Mouse (Mus musculus) neural tube, embryonic 13.5 days (tissue): ENCODE results near the gene Plxna4. TPM values are rescaled to one million over a fixed set of nuclear protein-coding genes. Genes with fewer than 3 reads are reported as not detected.

Experiments
- ATAC-seq: fragments of 200-750 bp; cut with Nextera tagmentation; 2 replicates; pipeline ENCODE4 v1.8.0; 2017; ENCODE audit warnings: low read depth, mild to moderate bottlenecking, moderate TSS enrichment, moderate library complexity
- H3K27ac ChIP-seq: fragments of 300-500 bp; sonication (generic); replicated peaks from 2 replicates; pipeline ENCODE4 v1.5.1; 2015; ENCODE audit warnings: moderate library complexity, mild to moderate bottlenecking, inconsistent platforms
- H3K27me3 ChIP-seq: fragments of 300-500 bp; sonication (generic); 2 replicates; pipeline ENCODE4 v1.6.1; 2015; ENCODE audit warnings: mild to moderate bottlenecking, inconsistent platforms
- H3K36me3 ChIP-seq: fragments of 300-500 bp; sonication (generic); 2 replicates; pipeline ENCODE4 v1.6.1; 2015; ENCODE audit warnings: mild to moderate bottlenecking, inconsistent platforms
- H3K4me1 ChIP-seq: fragments of 300-500 bp; sonication (generic); replicated peaks from 2 replicates; pipeline ENCODE4 v1.6.1; 2015; ENCODE audit warnings: inconsistent platforms
- H3K4me2 ChIP-seq: fragments of 300-500 bp; sonication (generic); 2 replicates; pipeline ENCODE4 v1.6.1; 2015; ENCODE audit warnings: inconsistent platforms, mild to moderate bottlenecking, moderate library complexity
- H3K4me3 ChIP-seq: fragments of 300-500 bp; sonication (generic); 2 replicates; pipeline ENCODE4 v1.5.1; 2015; ENCODE audit warnings: mild to moderate bottlenecking, inconsistent platforms
- H3K9ac ChIP-seq: fragments of 300-500 bp; sonication (generic); 2 replicates; pipeline ENCODE4 v1.6.1; 2015; ENCODE audit warnings: moderate library complexity, mild to moderate bottlenecking, inconsistent platforms
- H3K9me3 ChIP-seq: fragments of 300-500 bp; sonication (generic); 2 replicates; pipeline ENCODE4 v1.6.1; 2016; ENCODE audit warnings: inconsistent platforms
- WGBS: fragments of 180-500 bp; shearing (Covaris S2); methylation state at CpG from one replicate; pipeline ENCODE4 v1.1.7; 2015; 5-methylcytosine and 5-hydroxymethylcytosine counted together
- polyA plus RNA-seq: library from polyadenylated mRNA; unstranded; fragments of >200 nt; fragmentation: Nextera tagmentation; extraction: Ambion mirVana; gene quantifications from 2 replicates; pipeline ENCODE4 v1.2.1, GENCODE M21; 2015

Gene Plxna4
- polyA plus RNA-seq, 1 experiment from 2014 or later, result 17.1 TPM

- no peak for ATAC-seq
- H3K4me1 ChIP-seq, result 0 out of 2 replicates have a peak, but pooled peaks cover 3% of the 10 kb centered on the region
- WGBS, result 87% methylated on average over 8 of the region's 8 CpGs
Observed at GRCm38 (mm10) chr6:32220765-32221164, 367.2 kb downstream of the Plxna4 start.

DNA sequence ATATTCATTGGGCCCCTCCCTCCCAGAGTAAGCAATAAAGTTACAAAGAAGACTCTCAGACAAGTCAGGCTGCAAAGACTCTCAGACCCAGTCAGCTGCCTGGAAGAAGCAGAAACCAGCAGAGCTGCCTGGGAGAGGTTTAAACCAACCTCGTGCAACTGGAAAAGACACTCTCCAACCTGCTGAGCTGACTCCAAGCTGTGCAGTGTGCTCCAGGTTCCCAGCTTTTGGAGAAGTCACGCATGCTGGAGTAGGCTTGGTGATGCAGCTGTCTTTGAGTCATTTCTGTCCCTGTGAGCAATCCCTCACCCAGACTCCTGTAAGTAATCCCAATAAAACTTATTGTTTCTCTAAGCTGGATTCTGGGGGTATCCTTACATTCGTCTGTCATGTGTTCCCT is 369.4 kb downstream of the Plxna4 start:
- no peak for ATAC-seq
- Histone ChIP-seq H3K4me1 (no peaks in the 10 kb centered on the region), H3K9me3 (no peaks in the 10 kb centered on the region), H3K9ac (no peak overlapping the region), H3K36me3 (peaks cover 61% of the 10 kb centered on the region), H3K27ac (no peak overlapping the region), H3K4me3 (no peak overlapping the region), H3K27me3 (no peaks in the 10 kb centered on the region), H3K4me2 (no peak overlapping the region)
- 78% methylated on average over 3 of the region's 3 CpGs for WGBS

More at GRCm38 (mm10) chr6:32220765-32221164, 367.2 kb downstream of the Plxna4 start:
- H3K27ac ChIP-seq, result no peak overlapping the region
- H3K9me3 ChIP-seq, result peaks cover 2% of the 10 kb centered on the region; the same call in 1 of the 2 replicates
- H3K4me3 ChIP-seq, result no peak overlapping the region
- H3K36me3 ChIP-seq, result peaks cover 50% of the 10 kb centered on the region
- H3K4me2 ChIP-seq, result no peak overlapping the region
- H3K27me3 ChIP-seq, result no peaks in the 10 kb centered on the region
- no peak overlapping the region for H3K9ac ChIP-seq

- ATAC-seq, result no peak
- H3K9ac ChIP-seq, result no peak overlapping the region
- no peak overlapping the region for H3K4me2 ChIP-seq
- H3K27me3 ChIP-seq, result no peaks in the 10 kb centered on the region
- no peaks in the 10 kb centered on the region for H3K9me3 ChIP-seq
- no peak overlapping the region for H3K4me3 ChIP-seq
- no peak overlapping the region for H3K27ac ChIP-seq
- 48% methylated on average over 4 of the region's 4 CpGs for WGBS
- peaks cover 54% of the 10 kb centered on the region for H3K36me3 ChIP-seq
- H3K4me1 ChIP-seq, result no peaks in the 10 kb centered on the region; the same call in 1 of the 2 replicates
Observed at GRCm38 (mm10) chr6:32212439-32212838, 375.6 kb downstream of the Plxna4 start.

GRCm38 (mm10) chr6:32210139-32210538 is 377.9 kb downstream of the Plxna4 start:
- Histone ChIP-seq H3K9ac (no peak overlapping the region), H3K27me3 (no peaks in the 10 kb centered on the region), H3K4me3 (no peak overlapping the region), H3K4me2 (no peak overlapping the region), H3K36me3 (peaks cover 49% of the 10 kb centered on the region), H3K27ac (no peak overlapping the region), H3K4me1 (no peaks in the 10 kb centered on the region; the same call in 1 of the 2 replicates), H3K9me3 (no peaks in the 10 kb centered on the region)
- no peak for ATAC-seq
- WGBS, result 88% methylated on average over 7 of the region's 7 CpGs

DNA sequence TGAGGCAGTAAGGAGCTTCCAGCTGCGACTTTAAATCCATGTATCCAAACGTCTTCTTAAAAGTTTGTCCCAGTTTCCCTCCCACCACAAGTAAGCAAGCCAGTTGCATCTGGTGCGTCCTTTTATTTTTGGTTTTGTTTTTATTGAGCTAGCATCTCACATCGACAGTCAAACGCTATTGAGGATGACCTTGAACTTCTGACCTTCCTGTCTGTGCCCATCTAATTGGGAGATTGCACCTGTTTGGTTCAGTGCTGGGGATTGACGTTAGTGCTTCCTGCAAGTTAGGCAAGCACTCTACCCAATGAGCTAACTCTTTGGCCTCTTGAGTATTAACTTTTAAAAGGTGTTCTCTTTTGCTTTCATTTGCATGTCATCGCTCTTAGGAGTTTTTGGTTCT is 379.0 kb downstream of the Plxna4 start:
- no peak overlapping the region for H3K4me2 ChIP-seq
- no peak overlapping the region for H3K9ac ChIP-seq
- H3K27me3 ChIP-seq, result no peaks in the 10 kb centered on the region
- 85% methylated on average over 7 of the region's 7 CpGs for WGBS
- H3K4me1 ChIP-seq, result peaks cover 5% of the 10 kb centered on the region
- ATAC-seq, result no peak
- H3K27ac ChIP-seq, result no peak overlapping the region
- H3K9me3 ChIP-seq, result no peaks in the 10 kb centered on the region
- no peak overlapping the region for H3K4me3 ChIP-seq
- peaks cover 51% of the 10 kb centered on the region for H3K36me3 ChIP-seq

- peaks cover 20% of the 10 kb centered on the region for H3K4me1 ChIP-seq
- WGBS, result 88% methylated on average over 4 of the region's 4 CpGs
- H3K4me3 ChIP-seq, result no peak overlapping the region
- peaks cover 50% of the 10 kb centered on the region for H3K36me3 ChIP-seq
- H3K4me2 ChIP-seq, result no peak overlapping the region
- no peak overlapping the region for H3K9ac ChIP-seq
- H3K27me3 ChIP-seq, result no peaks in the 10 kb centered on the region
- no peak for ATAC-seq
- no peaks in the 10 kb centered on the region for H3K9me3 ChIP-seq
- peak overlapping the region; percentile 64 for H3K27ac ChIP-seq
Observed at GRCm38 (mm10) chr6:32204253-32204652, 383.7 kb downstream of the Plxna4 start.

- H3K4me2 ChIP-seq, result no peak overlapping the region
- H3K36me3 ChIP-seq, result peaks cover 48% of the 10 kb centered on the region
- no peak overlapping the region for H3K9ac ChIP-seq
- peak; percentile 23; the same call in 1 of the 2 replicates for ATAC-seq
- peak overlapping the region; percentile 64 for H3K27ac ChIP-seq
- peaks cover 20% of the 10 kb centered on the region for H3K4me1 ChIP-seq
- H3K9me3 ChIP-seq, result no peaks in the 10 kb centered on the region
- no peaks in the 10 kb centered on the region for H3K27me3 ChIP-seq
- 25% methylated on average over 4 of the region's 4 CpGs for WGBS
- no peak overlapping the region for H3K4me3 ChIP-seq
Observed at GRCm38 (mm10) chr6:32203389-32203788, 384.6 kb downstream of the Plxna4 start.

- Histone ChIP-seq H3K9me3 (no peaks in the 10 kb centered on the region), H3K4me3 (no peak overlapping the region), H3K27me3 (no peaks in the 10 kb centered on the region), H3K36me3 (peaks cover 53% of the 10 kb centered on the region), H3K27ac (peak overlapping the region; percentile 64), H3K4me2 (no peak overlapping the region), H3K4me1 (peaks cover 20% of the 10 kb centered on the region), H3K9ac (no peak overlapping the region)
- no peak for ATAC-seq
- WGBS, result 31% methylated on average over 1 of the region's 1 CpGs
Observed at GRCm38 (mm10) chr6:32202664-32203192, 385.3 kb downstream of the Plxna4 start.

DNA sequence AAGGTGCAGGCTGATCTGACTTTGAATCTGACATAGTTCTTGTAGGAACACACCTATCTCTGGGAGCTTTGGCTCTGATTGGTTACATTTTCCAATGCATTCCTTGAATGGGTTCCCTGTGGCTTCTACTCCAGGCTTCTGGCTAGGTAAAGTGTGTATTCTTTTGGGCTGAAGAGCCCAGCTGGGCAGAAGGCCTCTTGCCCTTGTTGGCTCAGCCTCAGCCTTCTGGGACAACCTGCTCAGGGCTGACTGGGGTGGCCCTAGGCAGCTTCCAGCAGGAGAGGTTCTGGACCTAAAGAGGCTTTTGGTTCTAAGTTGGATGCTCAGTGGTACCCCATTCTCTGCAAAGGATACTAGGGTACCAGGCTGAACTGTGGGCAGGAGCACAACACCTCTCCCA is 386.5 kb downstream of the Plxna4 start:
- peaks cover 61% of the 10 kb centered on the region for H3K36me3 ChIP-seq
- H3K4me1 ChIP-seq, result peaks cover 20% of the 10 kb centered on the region
- H3K9ac ChIP-seq, result no peak overlapping the region
- ATAC-seq, result no peak
- no peak overlapping the region for H3K27ac ChIP-seq
- no peaks in the 10 kb centered on the region for H3K27me3 ChIP-seq
- no peaks in the 10 kb centered on the region for H3K9me3 ChIP-seq
- no peak overlapping the region for H3K4me2 ChIP-seq
- H3K4me3 ChIP-seq, result no peak overlapping the region

DNA sequence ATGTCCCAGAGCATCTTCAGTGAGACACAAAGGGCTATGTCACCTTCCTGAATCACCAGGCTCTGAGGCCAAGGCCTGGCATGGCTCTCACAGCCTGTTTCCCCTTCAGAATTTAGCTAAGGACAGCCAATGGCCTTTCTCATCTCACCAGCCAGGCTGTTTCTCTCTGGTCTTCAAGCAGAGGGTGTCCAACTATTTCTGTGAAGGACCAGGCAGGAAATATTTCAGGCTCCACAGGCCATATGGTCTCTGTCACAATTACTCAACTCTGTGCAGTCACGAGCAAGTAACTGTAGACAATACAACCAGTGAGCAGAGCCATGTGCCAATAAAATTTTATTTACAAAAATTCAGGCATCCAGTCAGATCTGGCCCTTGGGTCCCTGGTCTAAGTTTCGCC is 388.4 kb downstream of the Plxna4 start:
- WGBS, result 80% methylated on average over 2 of the region's 2 CpGs
- Histone ChIP-seq H3K36me3 (peaks cover 54% of the 10 kb centered on the region), H3K27me3 (no peaks in the 10 kb centered on the region), H3K27ac (no peak overlapping the region), H3K4me3 (no peak overlapping the region), H3K4me2 (no peak overlapping the region), H3K4me1 (peaks cover 20% of the 10 kb centered on the region), H3K9me3 (no peaks in the 10 kb centered on the region), H3K9ac (no peak overlapping the region)
- ATAC-seq, result no peak

DNA sequence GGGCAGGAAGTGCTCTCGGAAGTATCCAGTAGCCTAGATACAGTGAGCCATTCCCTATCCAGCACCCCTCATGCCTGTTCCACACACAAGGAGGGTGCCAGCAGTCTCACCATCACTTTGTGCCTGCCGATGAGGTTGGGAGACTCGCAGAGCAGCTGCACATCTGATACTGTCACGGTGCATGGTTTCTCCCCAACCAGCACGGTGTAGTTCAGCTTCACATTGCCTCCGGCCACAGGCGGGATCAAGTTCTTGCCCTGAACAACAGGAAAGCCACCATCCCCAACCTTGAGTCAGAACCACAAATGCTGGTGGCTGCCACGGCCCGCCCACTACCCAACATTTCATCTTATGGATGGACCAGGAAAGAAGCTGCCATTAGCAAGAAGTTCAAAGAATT is 391.1 kb downstream of the Plxna4 start:
- H3K4me3 ChIP-seq, result no peak overlapping the region
- peaks cover 69% of the 10 kb centered on the region for H3K36me3 ChIP-seq
- H3K9ac ChIP-seq, result no peak overlapping the region
- H3K4me1 ChIP-seq, result peaks cover 3% of the 10 kb centered on the region; the same call in 1 of the 2 replicates
- no peak overlapping the region for H3K27ac ChIP-seq
- no peak for ATAC-seq
- WGBS, result 89% methylated on average over 9 of the region's 9 CpGs
- no peaks in the 10 kb centered on the region for H3K9me3 ChIP-seq
- no peaks in the 10 kb centered on the region for H3K27me3 ChIP-seq
- H3K4me2 ChIP-seq, result no peak overlapping the region

- H3K27me3 ChIP-seq, result no peaks in the 10 kb centered on the region
- H3K4me3 ChIP-seq, result no peak overlapping the region
- no peaks in the 10 kb centered on the region for H3K9me3 ChIP-seq
- no peak overlapping the region for H3K4me2 ChIP-seq
- no peak overlapping the region for H3K27ac ChIP-seq
- H3K4me1 ChIP-seq, result peaks cover 3% of the 10 kb centered on the region; the same call in 1 of the 2 replicates
- no peak for ATAC-seq
- H3K36me3 ChIP-seq, result peaks cover 78% of the 10 kb centered on the region
- WGBS, result 76% methylated on average over 2 of the region's 2 CpGs
- no peak overlapping the region for H3K9ac ChIP-seq
Observed at GRCm38 (mm10) chr6:32193046-32193445, 394.9 kb downstream of the Plxna4 start.

DNA sequence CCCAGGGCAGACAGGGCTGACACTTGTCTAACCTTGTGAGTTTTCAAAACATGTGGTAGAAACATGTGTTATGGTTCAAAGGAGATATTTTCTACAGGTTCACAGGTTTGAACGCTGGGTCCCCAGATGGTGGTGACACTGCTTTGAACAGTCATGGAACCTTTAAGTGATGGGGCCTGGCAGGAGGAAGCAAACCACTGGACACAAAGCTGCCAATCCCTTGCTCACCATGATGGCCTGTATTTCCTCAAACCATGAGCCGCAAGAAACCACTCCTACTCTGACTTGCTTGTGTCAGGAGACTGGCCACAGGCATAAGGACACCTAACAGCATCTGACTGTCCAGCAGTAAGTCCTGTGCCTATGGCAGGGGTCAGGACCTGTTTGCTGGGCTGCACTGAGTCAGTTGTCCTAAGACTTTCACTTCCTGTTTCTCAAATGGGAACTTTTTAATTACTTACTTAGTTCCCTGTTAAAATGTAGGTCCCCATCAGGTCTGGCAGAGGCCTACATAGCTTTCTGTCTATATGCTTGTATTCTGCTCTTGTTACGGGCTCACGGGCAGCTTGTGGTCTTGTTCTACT is 403.5 kb downstream of the Plxna4 start:
- ATAC-seq, result no peak
- H3K4me1 ChIP-seq, result 0 out of 2 replicates have a peak, but pooled peaks cover 2% of the 10 kb centered on the region
- H3K27me3 ChIP-seq, result no peaks in the 10 kb centered on the region
- H3K9ac ChIP-seq, result no peak overlapping the region
- H3K9me3 ChIP-seq, result no peaks in the 10 kb centered on the region
- H3K4me2 ChIP-seq, result no peak overlapping the region
- no peak overlapping the region for H3K4me3 ChIP-seq
- WGBS, result 92% methylated on average over 4 of the region's 4 CpGs
- H3K36me3 ChIP-seq, result peaks cover 82% of the 10 kb centered on the region
- no peak overlapping the region for H3K27ac ChIP-seq
